Mouse (Mus musculus) gonadal fat pad, adult 2 months (tissue): Measurements from ENCODE around the gene Kcnj15. TPM values are rescaled to one million over a fixed set of nuclear protein-coding genes. Genes with fewer than 3 reads are reported as not detected.
A peak's percentile ranks its signal among the peaks of the same experiment; 100 is the strongest.

Source experiments
- DNase-seq: peaks from one replicate; pipeline ENCODE4 v3.0.0-alpha.2; 2012; ENCODE audit warnings: low read depth
- polyA plus RNA-seq: library from polyadenylated mRNA; depleted of rRNA; stranded (reverse); fragments of >200 nt; gene quantifications from 2 replicates; pipeline ENCODE4 v1.2.3, GENCODE M21; 2012; rRNA removed

The Kcnj15 gene
- polyA plus RNA-seq = 29.4 and 32.2 TPM in 2 replicates

GRCm38 (mm10) chr16:95257266-95257894 lies at the start of gene Kcnj15:
Gene Kcnj15 (plus strand): TSS chr16:95257558.
- DNase-seq = no peak

- DNase-seq = no peak
Observed at GRCm38 (mm10) chr16:95208243-95208642, 49.1 kb upstream of the Kcnj15 start.

- DNase-seq = no peak
Observed at GRCm38 (mm10) chr16:95209011-95209466, 48.3 kb upstream of the Kcnj15 start.

GRCm38 (mm10) chr16:95214251-95215197 lies 42.8 kb upstream of the Kcnj15 start:
- no peak for DNase-seq

- DNase-seq = no peak
Observed at GRCm38 (mm10) chr16:95215782-95216181, 41.6 kb upstream of the Kcnj15 start.

- no peak for DNase-seq
Observed at GRCm38 (mm10) chr16:95216346-95216745, 41.0 kb upstream of the Kcnj15 start.

- DNase-seq = no peak
Observed at GRCm38 (mm10) chr16:95216824-95217223, 40.5 kb upstream of the Kcnj15 start.

GRCm38 (mm10) chr16:95218783-95219182 lies 38.6 kb upstream of the Kcnj15 start:
- no peak for DNase-seq

GRCm38 (mm10) chr16:95219459-95219858 lies 37.9 kb upstream of the Kcnj15 start:
- no peak for DNase-seq

- DNase-seq = peak; percentile 49
Observed at GRCm38 (mm10) chr16:95221051-95221450, 36.3 kb upstream of the Kcnj15 start.

- no peak for DNase-seq
Observed at GRCm38 (mm10) chr16:95222026-95222718, 35.2 kb upstream of the Kcnj15 start.

GRCm38 (mm10) chr16:95223435-95223834 lies 33.9 kb upstream of the Kcnj15 start:
- no peak for DNase-seq

- no peak for DNase-seq
Observed at GRCm38 (mm10) chr16:95225285-95225684, 32.1 kb upstream of the Kcnj15 start.

GRCm38 (mm10) chr16:95231768-95232167 lies 25.6 kb upstream of the Kcnj15 start:
- DNase-seq = no peak

GRCm38 (mm10) chr16:95234891-95235548 lies 22.3 kb upstream of the Kcnj15 start:
- DNase-seq = no peak

GRCm38 (mm10) chr16:95239209-95239925 lies 18.0 kb upstream of the Kcnj15 start:
- no peak for DNase-seq

- DNase-seq = no peak
Observed at GRCm38 (mm10) chr16:95240688-95241087, 16.7 kb upstream of the Kcnj15 start.

GRCm38 (mm10) chr16:95241581-95241980 lies 15.8 kb upstream of the Kcnj15 start:
- DNase-seq = no peak

- DNase-seq = no peak
Observed at GRCm38 (mm10) chr16:95242114-95242513, 15.2 kb upstream of the Kcnj15 start.

- DNase-seq = no peak
Observed at GRCm38 (mm10) chr16:95243401-95243800, 14.0 kb upstream of the Kcnj15 start.
